Mouse (Mus musculus) kidney, adult 2 months (tissue): ENCODE measurements around the gene Lrsam1.

ENCODE experiments used
- CTCF ChIP-seq: fragments of 200-500 bp; conservative IDR thresholded peaks from 2 replicates; pipeline ENCODE4 v1.5.1; 2011; ENCODE audit warnings: low read depth, mild to moderate bottlenecking, control low read depth, low read length, moderate library complexity, mixed read lengths; ENCODE audit not compliant: insufficient read depth, insufficient read length
- POLR2A ChIP-seq: fragments of 200-500 bp; IDR thresholded peaks from one replicate; pipeline ENCODE4 v1.6.1; 2011; ENCODE audit warnings: low read depth, low read length, control low read depth

GRCm38 (mm10) chr2:32974216-32974615, 12.8 kb upstream of the Lrsam1 start:
- TF ChIP-seq CTCF (no peak), POLR2A (no peak)
